Mouse (Mus musculus) forelimb bud, embryonic 11.5 days (tissue): Measurements from ENCODE around the gene Pabpn1l.
"Not testable (repeated sequence)": the region's sequence is repeated elsewhere in the genome, so short reads cannot be mapped to it uniquely, and the experiment has no call there.

Experiments used
- DNase-seq: peaks from one replicate; pipeline ENCODE4 v3.0.0-alpha.2; 2012; ENCODE audit warnings: low read depth, low spot score

Gene Pabpn1l

DNA sequence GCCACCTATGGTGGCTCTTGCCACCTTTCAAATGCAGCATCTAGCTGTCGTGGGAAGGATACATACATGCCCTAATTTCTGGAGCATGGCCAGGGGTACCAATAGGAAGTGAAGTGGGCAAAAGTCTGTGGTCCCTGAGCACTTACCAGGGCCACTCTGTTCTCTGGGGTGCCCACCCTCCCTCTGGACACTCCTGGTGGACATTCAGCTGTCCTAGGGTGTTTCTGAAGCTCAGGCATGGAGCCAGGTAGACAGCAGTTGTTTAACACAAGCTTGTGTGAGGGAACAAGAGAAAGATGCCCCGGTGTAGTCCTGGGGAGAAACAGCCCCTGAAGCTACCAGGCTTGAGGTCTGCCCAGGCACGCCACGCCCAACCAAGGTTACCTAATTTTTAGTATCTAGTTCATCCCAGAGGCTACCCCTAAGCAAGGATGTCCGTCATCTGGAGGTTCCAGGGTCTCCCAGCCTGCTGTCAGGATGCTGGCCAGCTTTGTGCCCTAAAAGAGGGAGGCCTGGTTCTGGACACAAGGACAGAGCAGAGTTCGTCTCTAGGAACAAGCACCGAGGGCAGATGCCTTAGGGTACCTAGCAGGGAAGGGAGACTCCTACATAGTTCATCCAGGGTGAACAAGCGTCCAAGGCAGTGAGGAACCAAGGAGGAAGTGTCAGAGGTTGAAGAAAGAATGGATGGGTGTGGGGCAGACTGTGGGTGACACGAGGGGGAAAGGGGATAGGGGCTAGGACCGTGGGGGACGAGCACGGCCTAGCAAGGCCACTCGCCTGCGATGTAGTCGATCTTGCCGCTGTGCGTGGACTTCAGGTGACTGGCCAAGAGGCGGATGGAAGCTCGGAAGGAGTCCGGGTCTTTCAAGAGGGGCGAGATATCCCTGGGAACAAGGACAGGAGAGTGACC is 46.5 kb downstream of the Pabpn1l start:
- DNase-seq: no peak

DNA sequence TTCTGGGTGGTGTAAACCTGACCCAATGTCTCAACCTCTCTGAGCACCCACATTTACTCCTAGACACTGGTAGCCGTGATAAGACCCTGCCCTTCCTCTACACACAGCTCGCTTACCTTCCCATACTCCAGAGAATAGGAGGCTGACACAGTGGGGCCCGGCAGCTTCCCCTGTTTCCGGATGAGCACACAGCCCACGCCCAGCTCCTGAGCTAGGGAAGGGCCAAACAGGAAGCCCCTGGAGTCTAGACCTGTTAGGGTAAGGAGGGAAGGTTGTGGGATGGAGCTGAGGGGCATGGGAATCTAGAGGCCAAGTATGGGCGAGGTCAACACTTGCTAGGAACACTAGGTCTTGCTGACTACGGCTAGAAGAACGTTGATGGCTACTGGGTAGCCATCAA is 47.3 kb downstream of the Pabpn1l start:
- no peak for DNase-seq

- no peak for DNase-seq
These were observed 47.8 kb downstream of the Pabpn1l start for GRCm38 (mm10) chr8:122574667-122575251.

GRCm38 (mm10) chr8:122574264-122574663 is 48.3 kb downstream of the Pabpn1l start:
- DNase-seq: no peak

GRCm38 (mm10) chr8:122573577-122573976 is 49.0 kb downstream of the Pabpn1l start:
- no peak for DNase-seq

- not testable (repeated sequence) for DNase-seq
These were observed 49.4 kb downstream of the Pabpn1l start for GRCm38 (mm10) chr8:122573176-122573575.

DNA sequence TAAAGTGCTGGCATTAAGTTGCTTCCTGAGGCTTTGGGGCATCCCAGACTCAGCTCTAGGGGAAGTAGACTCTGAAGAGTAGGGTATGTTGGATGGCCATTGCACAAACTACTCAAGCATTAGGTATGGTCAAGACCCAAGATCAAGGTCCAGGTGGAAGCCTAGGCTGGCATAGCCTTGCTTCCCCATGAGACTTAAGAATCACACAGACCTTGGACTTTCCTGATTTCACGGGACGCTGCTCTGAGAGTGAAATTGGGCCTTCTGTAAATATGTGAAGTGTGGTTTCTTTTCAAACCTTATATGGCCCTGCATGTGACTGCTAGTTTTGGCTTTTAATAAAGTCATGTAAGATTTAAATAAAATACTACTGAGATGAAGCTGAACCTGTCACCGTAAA is 49.8 kb downstream of the Pabpn1l start:
- no peak for DNase-seq

DNA sequence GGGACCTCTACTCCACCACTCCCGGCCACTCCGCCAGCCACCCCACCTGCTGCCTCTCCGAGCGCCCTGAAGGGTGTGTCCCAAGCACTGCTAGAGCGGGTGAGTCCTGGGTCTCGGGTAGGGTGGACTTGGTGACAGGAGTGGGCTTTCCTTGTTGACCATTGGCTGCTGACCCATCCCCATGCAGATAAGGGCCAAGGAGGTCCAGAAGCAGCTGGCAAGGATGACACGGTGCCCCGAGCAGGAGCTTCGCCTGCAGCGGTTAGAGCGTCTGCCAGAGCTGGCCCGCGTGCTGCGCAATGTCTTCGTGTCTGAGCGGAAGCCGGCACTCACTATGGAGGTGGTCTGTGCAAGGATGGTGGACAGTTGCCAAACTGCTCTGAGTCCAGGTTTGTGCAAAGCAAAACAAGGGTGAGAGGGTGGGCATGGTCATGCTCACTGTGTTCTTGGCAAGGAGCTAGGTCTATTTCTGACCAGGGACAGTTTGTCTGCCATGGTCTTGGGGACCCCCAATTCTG is 50.7 kb downstream of the Pabpn1l start:
- DNase-seq: no peak

DNA sequence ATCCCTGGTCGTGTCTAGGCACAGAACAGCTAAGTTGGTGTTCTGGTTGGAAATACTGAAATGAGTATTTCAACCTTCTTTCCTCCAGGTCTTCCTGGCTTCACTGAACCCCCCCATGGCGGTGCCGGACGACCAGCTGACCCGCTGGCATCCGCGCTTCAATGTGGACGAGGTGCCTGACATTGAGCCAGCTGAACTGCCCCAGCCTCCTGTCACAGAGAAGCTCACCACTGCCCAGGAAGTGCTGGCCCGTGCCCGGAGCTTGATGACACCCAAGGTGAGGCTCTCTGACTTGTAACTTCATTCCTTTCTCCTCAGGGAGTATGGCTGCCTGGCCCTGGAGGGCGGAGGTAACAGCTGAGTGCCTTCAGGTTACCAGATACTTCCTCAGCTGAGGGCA is 51.4 kb downstream of the Pabpn1l start:
- DNase-seq: no peak

GRCm38 (mm10) chr8:122569996-122570395 is 52.5 kb downstream of the Pabpn1l start:
- DNase-seq: no peak
